Mouse (Mus musculus) spleen, adult 18-20 months (tissue): Measurements from ENCODE around the gene Tmem50b.
A peak's percentile ranks its signal among the peaks of the same experiment; 100 is the strongest.
"Not testable (repeated sequence)": the region's sequence is repeated elsewhere in the genome, so short reads cannot be mapped to it uniquely, and the experiment has no call there.

Experiments used
- DNase-seq, 2 experiments: peaks; one replicate each; pipeline ENCODE4 v3.0.0; 2022; ENCODE audit warnings: mixed read lengths in 2 of 2

The Tmem50b gene

GRCm38 (mm10) chr16:91597672-91598010 is at the start of gene Tmem50b:
TSS of gene Tmem50b (minus strand) at chr16:91597800.
- DNase-seq = peak; percentile 99 to 100

GRCm38 (mm10) chr16:91646681-91647419 is 49.2 kb upstream of the Tmem50b start, which contains the start of gene Gart:
TSS of gene Gart (minus strand) at chr16:91646952.
- peak; percentile 89 to 92 for DNase-seq

DNA sequence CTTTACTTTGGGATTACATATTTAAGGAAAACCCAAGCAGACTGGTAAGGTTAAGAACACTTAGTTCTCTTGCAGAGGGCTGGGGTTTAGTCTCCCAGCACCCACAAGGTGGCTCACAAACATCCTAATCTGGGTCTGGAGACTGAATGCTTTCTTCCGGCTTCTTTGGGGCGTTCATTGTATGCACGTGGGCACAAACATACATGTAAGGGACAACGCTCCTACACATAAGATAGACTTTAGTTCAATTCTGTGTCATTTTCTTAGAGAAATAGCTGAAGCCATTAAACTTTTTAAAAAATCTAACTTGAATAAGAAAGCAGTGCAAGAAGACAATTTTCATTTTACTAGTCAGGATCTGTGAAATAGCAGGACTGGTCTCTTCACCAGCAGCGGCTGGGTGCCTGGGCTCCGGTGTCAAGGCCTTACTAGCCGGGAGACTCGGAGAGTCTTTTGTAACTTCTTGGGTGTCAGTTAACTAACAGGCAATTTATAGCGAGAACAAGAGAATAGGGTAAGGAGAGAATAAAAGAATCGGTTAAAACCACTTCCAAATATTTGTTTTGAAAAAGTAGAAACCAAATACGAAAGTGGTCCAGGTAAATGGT is 48.5 kb upstream of the Tmem50b start:
- DNase-seq = no peak

- DNase-seq = not testable (repeated sequence)
Measured at GRCm38 (mm10) chr16:91645420-91645819, 47.8 kb upstream of the Tmem50b start.

GRCm38 (mm10) chr16:91644901-91645300 is 47.3 kb upstream of the Tmem50b start:
- no peak for DNase-seq

DNA sequence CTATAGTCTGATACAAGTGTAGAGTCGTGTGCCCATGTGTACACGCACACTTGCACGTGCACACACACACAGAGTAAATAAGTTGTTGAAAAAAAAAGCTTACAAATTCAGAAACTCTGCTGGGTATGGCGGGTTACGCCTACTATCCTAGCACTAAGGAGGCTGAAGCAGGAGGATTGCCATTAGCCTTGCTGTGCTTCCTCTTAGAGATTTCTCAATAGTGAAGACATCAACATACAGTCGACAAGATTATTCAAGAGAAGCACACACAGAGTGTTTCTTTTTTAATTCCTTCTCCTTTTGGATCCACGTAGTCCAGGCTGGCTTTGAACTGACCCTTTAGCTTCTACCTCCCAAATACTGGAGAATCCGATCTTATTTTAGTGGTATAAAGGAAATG is 42.6 kb upstream of the Tmem50b start:
- no peak for DNase-seq

GRCm38 (mm10) chr16:91639636-91640035 is 42.0 kb upstream of the Tmem50b start:
- DNase-seq = no peak

- no peak for DNase-seq
Measured at GRCm38 (mm10) chr16:91639161-91639560, 41.6 kb upstream of the Tmem50b start.

DNA sequence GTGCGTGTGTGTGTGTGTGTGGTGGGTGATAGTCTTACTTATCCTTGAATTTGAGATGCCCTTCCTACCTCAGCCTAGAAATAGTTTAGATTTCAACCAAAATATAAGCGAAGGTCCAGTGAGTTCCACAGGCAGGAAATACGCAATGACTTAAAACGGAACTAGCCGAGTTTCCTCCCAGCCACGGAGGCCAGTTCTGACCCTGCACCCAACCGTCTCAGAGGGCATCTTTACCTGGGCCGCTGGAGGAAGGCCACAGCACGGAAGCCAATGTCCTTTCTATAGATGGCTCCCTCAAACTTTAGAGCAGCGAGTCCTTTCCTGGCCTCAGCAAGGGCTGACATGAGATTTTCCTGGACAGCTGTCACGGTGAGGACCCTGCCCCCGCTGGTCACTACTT is 36.0 kb upstream of the Tmem50b start:
- no peak for DNase-seq

DNA sequence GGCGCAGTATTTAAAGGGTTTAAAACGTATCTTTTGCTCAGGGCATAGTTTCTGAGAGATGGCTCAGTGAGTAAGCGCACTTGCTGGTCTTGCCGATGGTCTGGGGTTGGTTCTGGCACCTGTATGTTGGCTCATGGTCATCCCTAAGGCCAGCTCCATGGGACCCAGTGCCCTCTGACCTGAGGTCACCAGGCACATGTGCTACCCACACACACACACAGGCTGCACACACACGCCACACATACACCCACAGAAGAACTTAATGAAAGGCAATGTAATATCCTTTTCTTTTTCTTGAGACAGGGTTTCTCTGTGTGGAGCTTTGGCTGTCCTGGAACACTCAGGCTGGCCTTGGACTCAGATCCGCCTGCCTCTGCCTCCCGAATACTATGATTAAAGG is 35.3 kb upstream of the Tmem50b start:
- no peak for DNase-seq

- no peak for DNase-seq
Measured at GRCm38 (mm10) chr16:91632439-91632838, 34.8 kb upstream of the Tmem50b start.

DNA sequence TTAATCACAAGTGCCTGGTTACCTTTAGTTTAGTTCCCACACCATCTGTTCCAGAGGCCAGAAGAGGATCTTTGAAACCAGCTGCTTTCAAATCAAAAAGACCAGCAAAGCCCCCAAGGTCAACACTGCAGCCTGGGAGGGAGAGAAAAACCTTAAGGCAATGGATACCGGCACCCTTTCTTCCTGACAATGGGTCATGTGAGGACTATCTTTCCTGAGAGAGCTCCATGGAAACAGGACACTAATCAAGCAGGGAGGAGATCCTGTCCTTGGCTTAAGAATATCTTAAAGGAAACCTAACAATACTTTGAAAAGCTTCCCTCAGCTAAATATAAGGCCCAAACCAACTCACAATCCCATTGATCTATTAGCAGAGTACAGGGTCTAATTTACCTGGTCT is 33.0 kb upstream of the Tmem50b start:
- no peak for DNase-seq

GRCm38 (mm10) chr16:91629749-91630148 is 32.1 kb upstream of the Tmem50b start:
- no peak for DNase-seq

DNA sequence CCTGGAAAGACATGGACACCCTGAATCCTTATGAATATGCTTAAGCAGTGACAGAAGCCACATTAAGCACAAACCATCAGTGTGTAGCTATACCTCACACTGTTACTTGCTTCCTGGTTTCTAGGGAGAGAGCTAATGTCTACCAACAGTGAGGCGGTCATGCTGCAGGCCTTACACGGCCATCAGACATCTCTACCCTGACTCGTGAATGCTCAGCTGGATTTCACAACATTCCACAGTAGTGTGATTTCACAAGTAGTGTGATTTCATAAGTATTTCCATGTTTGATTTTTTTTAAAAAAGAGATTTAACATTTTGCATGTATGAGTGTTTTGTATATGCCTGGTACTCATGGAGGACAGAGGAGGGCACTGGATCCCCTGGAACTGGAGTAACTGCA is 31.1 kb upstream of the Tmem50b start:
- no peak for DNase-seq

DNA sequence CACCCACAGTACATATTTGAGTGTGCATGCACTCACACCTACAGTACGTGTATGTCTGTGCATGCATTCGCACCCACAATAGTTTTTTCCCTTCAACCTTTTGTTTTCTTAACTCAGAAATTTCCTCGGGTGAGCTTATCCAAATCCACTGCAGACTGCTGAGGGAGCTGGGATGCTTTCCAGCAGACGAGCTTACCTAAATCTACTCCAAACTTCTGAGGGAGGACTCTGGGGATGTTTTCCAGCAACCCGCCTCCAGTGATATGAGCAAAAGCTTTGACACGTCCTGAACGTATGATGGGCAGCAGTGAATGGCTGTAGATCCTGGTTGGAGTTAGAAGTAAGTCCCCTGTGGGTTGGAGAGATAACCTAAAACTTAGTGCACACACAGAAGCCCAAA is 30.2 kb upstream of the Tmem50b start:
- DNase-seq = no peak

DNA sequence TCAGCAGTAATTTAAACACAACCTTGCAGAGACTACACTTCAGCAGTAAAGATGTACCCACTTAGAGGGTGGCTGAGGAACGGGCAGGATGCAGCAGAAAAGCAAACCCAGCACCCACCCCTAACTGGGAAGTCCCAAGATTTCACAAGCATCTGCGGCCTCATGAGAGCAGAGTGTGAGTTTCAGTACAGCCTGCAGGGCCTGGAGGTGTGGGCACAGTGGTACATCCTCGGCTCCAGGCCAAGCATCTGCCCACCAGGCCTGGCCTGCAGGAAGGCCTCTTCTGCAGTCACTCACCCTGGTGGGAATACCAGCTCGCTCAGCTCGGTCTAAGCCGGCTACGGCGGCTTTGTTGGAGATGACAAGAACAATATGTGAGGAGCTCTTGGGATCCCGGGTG is 25.5 kb upstream of the Tmem50b start:
- DNase-seq = no peak

DNA sequence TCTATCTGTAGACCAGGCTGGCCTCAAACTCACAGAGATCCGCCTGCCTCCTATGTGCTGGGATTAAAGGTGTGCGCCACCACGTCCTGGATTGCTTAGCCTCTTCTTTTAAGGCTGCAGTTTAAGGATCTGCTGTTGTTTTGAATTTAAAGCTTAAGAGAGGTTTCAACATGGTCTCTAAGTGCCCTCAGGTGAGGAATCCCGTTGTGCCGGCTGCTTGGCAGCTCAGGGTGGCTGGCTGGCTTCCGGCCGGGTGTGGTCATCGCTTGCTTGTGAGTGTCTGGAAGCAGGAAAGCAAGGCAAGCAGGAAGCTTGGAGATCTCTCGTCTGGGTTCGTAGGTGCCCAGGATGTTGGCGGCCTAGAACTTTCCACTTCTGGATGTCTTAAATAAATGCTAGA is 23.4 kb upstream of the Tmem50b start:
- no peak for DNase-seq

- DNase-seq = no peak
Measured at GRCm38 (mm10) chr16:91620185-91620584, 22.6 kb upstream of the Tmem50b start.

GRCm38 (mm10) chr16:91618511-91619501 is 21.2 kb upstream of the Tmem50b start, which contains the start of gene Dnajc28:
TSS of gene Dnajc28 (minus strand) at chr16:91619026.
- peak; percentile 69 to 78 for DNase-seq

DNA sequence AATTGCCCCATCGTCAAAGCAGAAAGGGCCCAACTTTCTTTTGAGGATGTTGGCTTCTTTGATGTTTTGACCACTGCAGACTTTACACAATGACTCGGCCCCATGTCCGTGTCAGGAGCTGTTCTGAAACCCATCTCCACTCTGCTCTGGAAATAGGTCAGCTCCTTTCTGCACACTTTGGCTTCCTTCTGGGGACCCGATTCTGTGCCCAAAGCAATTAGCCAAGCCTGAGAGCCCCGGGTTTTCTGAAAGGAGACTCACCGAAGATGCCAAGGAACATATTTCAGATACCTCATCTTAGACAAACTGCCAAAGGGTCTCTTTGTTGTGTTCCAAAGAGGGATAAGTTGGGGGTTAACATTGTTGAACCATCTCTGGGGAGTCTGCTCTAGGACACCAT is 17.0 kb upstream of the Tmem50b start:
- no peak for DNase-seq

DNA sequence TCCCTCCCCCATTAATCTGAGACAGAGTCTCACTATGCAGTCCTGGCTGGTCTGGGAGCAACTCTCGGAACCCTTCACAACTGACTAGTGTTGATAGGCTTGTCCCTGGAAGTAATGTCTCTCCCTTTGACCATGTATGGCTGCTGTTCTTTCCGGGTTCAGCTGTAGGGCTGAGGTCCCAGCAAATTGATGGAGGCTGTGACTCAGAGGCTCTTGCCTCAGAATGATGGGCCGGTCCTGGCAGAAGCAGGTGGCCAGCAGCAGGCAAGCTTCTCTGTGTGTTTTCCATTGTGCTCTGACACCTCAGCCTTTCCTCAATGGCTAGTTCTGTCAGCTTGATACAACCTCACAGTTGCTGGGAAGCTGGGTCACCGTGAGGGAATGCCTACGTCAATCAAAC is 14.9 kb upstream of the Tmem50b start:
- DNase-seq = no peak

- no peak for DNase-seq
Measured at GRCm38 (mm10) chr16:91611248-91611647, 13.6 kb upstream of the Tmem50b start.

- DNase-seq = no peak
Measured at GRCm38 (mm10) chr16:91609501-91610245, 12.1 kb upstream of the Tmem50b start.
